29 mouse cellular contexts compared by ENCODE assay signal in the genomic region with DNA sequence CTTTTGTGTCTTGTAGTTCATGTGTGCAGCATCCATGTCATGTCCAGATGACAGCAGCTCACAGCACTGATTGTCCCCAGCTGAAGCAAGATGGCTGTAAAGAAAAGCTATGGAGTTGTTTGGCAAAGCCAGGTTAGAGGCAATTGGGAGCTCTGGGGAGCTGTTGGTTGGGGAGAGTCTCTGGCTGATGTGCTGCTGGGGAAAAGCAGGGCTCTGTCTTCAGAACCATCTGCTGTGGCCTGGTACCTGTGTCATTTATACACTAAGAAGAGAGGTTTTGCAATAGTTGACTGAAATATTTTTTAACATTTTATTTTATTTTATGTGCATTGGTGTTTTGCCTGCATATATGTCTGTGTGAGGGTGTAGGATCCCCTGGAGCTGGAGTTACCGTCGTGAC. TPM values are rescaled to one million over a fixed set of nuclear protein-coding genes. Genes with fewer than 3 reads are reported as not detected.
DNase-seq lines count a peak whose midpoint lies in the region; ATAC-seq lines count a peak whose summit lies in the region.
"Had no signal": no experiment of that assay in that cellular context is flagged by ENCODE, and none has a peak within 500 bp of the region (broad histone marks: within the 10 kb centered on the region; RNA-seq: fewer than 3 reads in every experiment).

No protein-coding gene starts in this region.

- H3K4me1 ChIP-seq in midbrain, embryonic 11.5 days (ENCODE audit: control insufficient read depth, insufficient read depth, low read length) = peaks cover 10% of the 10 kb centered on the region
- peaks cover 15% of the 10 kb centered on the region for H3K4me1 ChIP-seq in midbrain, embryonic 15.5 days
- H3K4me1 ChIP-seq in embryonic facial prominence, embryonic 10.5 days = peaks cover 22% of the 10 kb centered on the region
- H3K4me1 ChIP-seq: heart, embryonic 13.5 days had no signal

- no peak overlapping the region for H3K9ac ChIP-seq in midbrain, embryonic 11.5 days (ENCODE audit: low read length)
- H3K9ac ChIP-seq in midbrain, embryonic 15.5 days = no peak overlapping the region
- H3K9ac ChIP-seq: embryonic facial prominence, embryonic 13.5 days; forebrain, embryonic 12.5 days; forebrain, embryonic 15.5 days; heart, embryonic 13.5 days; hindbrain, embryonic 12.5 days had no signal

- peak; percentile 18 for DNase-seq in embryo, embryonic 9.5 days (ENCODE audit: extremely low spot score)
- DNase-seq in embryo, embryonic 10 days (ENCODE audit: low spot score) = no peak
- DNase-seq in midbrain, embryonic 11.5 days (ENCODE audit: low spot score, missing footprints) = peak; percentile 88
- DNase-seq in embryonic facial prominence, embryonic 10.5 days (ENCODE audit: low spot score) = peak; percentile 20
- DNase-seq in left cerebral cortex, postnatal 36 days (ENCODE audit: low spot score in 2 of 2) = no peak
- DNase-seq: adrenal gland, postnatal 14 days; B cell, adult 2 months; cerebellum, adult 11-12 months; cerebellum, adult 8-10 months; cerebellum, postnatal 36 days; gastrocnemius, postnatal 36 days; heart, adult 2 months; heart, postnatal 14 days; heart, postnatal 4 days; kidney, adult 2 months had no signal

- no peaks in the 10 kb centered on the region for H3K9me3 ChIP-seq in midbrain, embryonic 11.5 days (ENCODE audit: control insufficient read depth, low read length)
- no peaks in the 10 kb centered on the region for H3K9me3 ChIP-seq in midbrain, embryonic 15.5 days
- H3K9me3 ChIP-seq in embryonic facial prominence, embryonic 10.5 days = no peaks in the 10 kb centered on the region
- H3K9me3 ChIP-seq: embryonic facial prominence, embryonic 13.5 days; forebrain, embryonic 12.5 days; forebrain, embryonic 15.5 days; G1E; heart, embryonic 10.5 days; heart, embryonic 13.5 days; hindbrain, embryonic 12.5 days had no signal

- 47% methylated on average over 2 of the region's 2 CpGs for WGBS in midbrain, embryonic 11.5 days
- 53% methylated on average over 2 of the region's 2 CpGs for WGBS in midbrain, embryonic 15.5 days
- 41% methylated on average over 2 of the region's 2 CpGs for WGBS in embryonic facial prominence, embryonic 10.5 days

- H3K27me3 ChIP-seq in midbrain, embryonic 11.5 days (ENCODE audit: control insufficient read depth, insufficient read depth, low read length) = peaks cover 71% of the 10 kb centered on the region
- H3K27me3 ChIP-seq in midbrain, embryonic 15.5 days (replicated peaks) = peaks cover 62% of the 10 kb centered on the region
- H3K27me3 ChIP-seq in embryonic facial prominence, embryonic 10.5 days (replicated peaks; ENCODE audit: low read depth, poor library complexity, severe bottlenecking) = peaks cover 96% of the 10 kb centered on the region
- H3K27me3 ChIP-seq: CH12.LX had no signal

- H3K4me3 ChIP-seq in midbrain, embryonic 11.5 days (ENCODE audit: low read depth, low read length) = no peak overlapping the region
- H3K4me3 ChIP-seq in midbrain, embryonic 15.5 days = no peak overlapping the region
- no peak overlapping the region for H3K4me3 ChIP-seq in embryonic facial prominence, embryonic 10.5 days
- H3K4me3 ChIP-seq: embryonic facial prominence, embryonic 13.5 days; erythroblast, embryonic 14.5 days; forebrain, embryonic 12.5 days; forebrain, embryonic 15.5 days; heart, adult 2 months; heart, embryonic 10.5 days; heart, embryonic 13.5 days; hindbrain, embryonic 12.5 days had no signal

- intact Hi-C loops in left cerebral cortex, postnatal 36 days (cut with DNase I) = no loop called here

- ATAC-seq in midbrain, embryonic 11.5 days (ENCODE audit: low FRiP score) = no peak
- no peak for ATAC-seq in midbrain, embryonic 15.5 days (replicated peaks)
- ATAC-seq: forebrain, embryonic 15.5 days; hindbrain, embryonic 16.5 days; intestine, embryonic 16.5 days; Patski had no signal

- no peaks in the 10 kb centered on the region for H3K36me3 ChIP-seq in midbrain, embryonic 11.5 days (ENCODE audit: control insufficient read depth, insufficient read depth, low read length)
- H3K36me3 ChIP-seq in midbrain, embryonic 15.5 days (replicated peaks) = no peaks in the 10 kb centered on the region
- no peaks in the 10 kb centered on the region for H3K36me3 ChIP-seq in embryonic facial prominence, embryonic 10.5 days (replicated peaks)
- H3K36me3 ChIP-seq: embryonic facial prominence, embryonic 13.5 days; forebrain, embryonic 12.5 days; forebrain, embryonic 15.5 days; G1E; heart, embryonic 10.5 days; heart, embryonic 13.5 days; hindbrain, embryonic 12.5 days had no signal

- H3K27ac ChIP-seq in midbrain, embryonic 11.5 days (ENCODE audit: low read depth, low read length) = no peak overlapping the region
- no peak overlapping the region for H3K27ac ChIP-seq in midbrain, embryonic 15.5 days
- H3K27ac ChIP-seq in embryonic facial prominence, embryonic 10.5 days (replicated peaks) = no peak overlapping the region
- H3K27ac ChIP-seq: embryonic facial prominence, embryonic 13.5 days; forebrain, embryonic 12.5 days; forebrain, embryonic 15.5 days; heart, adult 2 months; heart, embryonic 10.5 days; heart, embryonic 13.5 days; hindbrain, embryonic 12.5 days had no signal

- H3K4me2 ChIP-seq in midbrain, embryonic 11.5 days = no peak overlapping the region
- no peak overlapping the region for H3K4me2 ChIP-seq in midbrain, embryonic 15.5 days
- H3K4me2 ChIP-seq: embryonic facial prominence, embryonic 13.5 days; forebrain, embryonic 12.5 days; forebrain, embryonic 15.5 days; heart, embryonic 13.5 days; hindbrain, embryonic 12.5 days had no signal

RNA-seq across cellular contexts. Expression of a gene that starts 14.6 kb away (rescaled TPM):
- polyA plus RNA-seq in midbrain, embryonic 11.5 days (2014; fragmentation: Nextera tagmentation; extraction: Ambion mirVana) = 16.5 and 17.5 TPM in 2 replicates
- 40.9 and 52.5 TPM in 2 replicates for polyA plus RNA-seq in midbrain, embryonic 15.5 days (2015; fragmentation: Nextera tagmentation; extraction: Ambion mirVana)
- 18.8 and 21.0 TPM in 2 replicates for polyA plus RNA-seq in embryonic facial prominence, embryonic 10.5 days (2016; fragmentation: Nextera tagmentation; extraction: Ambion mirVana)
- total RNA-seq in left cerebral cortex, postnatal 36 days (2021) = 10 to 100 TPM; 16.1 to 20.9 TPM
- total RNA-seq: CH12.LX; granulocyte monocyte progenitor cell, adult 5-6 weeks had no signal
- polyA plus RNA-seq: G1E, Patski had no signal

RNA-seq across cellular contexts. Expression of a gene that starts 44.2 kb away (rescaled TPM):
- 0.08 and 0.22 TPM in 2 replicates for polyA plus RNA-seq in midbrain, embryonic 11.5 days (2014; fragmentation: Nextera tagmentation; extraction: Ambion mirVana)
- 0.66 and 1.2 TPM in 2 replicates for polyA plus RNA-seq in midbrain, embryonic 15.5 days (2015; fragmentation: Nextera tagmentation; extraction: Ambion mirVana)
- 0.10 and 0.12 TPM in 2 replicates for polyA plus RNA-seq in embryonic facial prominence, embryonic 10.5 days (2016; fragmentation: Nextera tagmentation; extraction: Ambion mirVana)
- total RNA-seq in left cerebral cortex, postnatal 36 days (2021) = under 1 TPM; 0.37 to 0.86 TPM
- total RNA-seq: CH12.LX; granulocyte monocyte progenitor cell, adult 5-6 weeks; heart, postnatal 4 days had no signal
- polyA plus RNA-seq: embryonic facial prominence, embryonic 13.5 days; erythroblast, embryonic 14.5 days; intestine, embryonic 16.5 days; Patski had no signal

Comparison
In these comparisons a context has a peak if more than half of its experiments do, and no peak if none do; other contexts are left out.
1. DNase-seq: peak in embryo, embryonic 9.5 days (single experiment), midbrain, embryonic 11.5 days (single experiment) and embryonic facial prominence, embryonic 10.5 days (single experiment); none in embryo, embryonic 10 days (single experiment) and left cerebral cortex, postnatal 36 days (0 of 2).